Mouse (Mus musculus) CH12.LX (cell line): ENCODE measurements around the gene Sipa1l2. TPM values are rescaled to one million over a fixed set of nuclear protein-coding genes. Genes with fewer than 3 reads are reported as not detected.

Experiments
- DNase-seq: peaks from one replicate; pipeline ENCODE4 v3.0.0-alpha.2; 2013; ENCODE audit errors: extremely low read depth
- H3K27ac ChIP-seq: 2 replicates; pipeline ENCODE4 v1.5.1; 2012; ENCODE audit warnings: low read depth, mild to moderate bottlenecking, control low read depth, moderate library complexity; ENCODE audit not compliant: insufficient read depth
- H3K27me3 ChIP-seq: replicated peaks from 2 replicates; pipeline ENCODE3; 2012; ENCODE audit warnings: inconsistent platforms
- H3K36me3 ChIP-seq, 2 experiments: replicated peaks in 1 of 2; 2 replicates each; pipeline versions ENCODE3 to v1.6.1; 2012; ENCODE audit warnings: inconsistent platforms in 1 of 2, low read length in 1 of 2, mild to moderate bottlenecking in 1 of 2, mixed read lengths in 1 of 2, moderate library complexity in 1 of 2; ENCODE audit not compliant: control insufficient read depth in 1 of 2, insufficient read depth in 1 of 2
- H3K4me1 ChIP-seq, 2 experiments: 2 replicates each; pipeline ENCODE4 v1.6.1; 2012; ENCODE audit warnings: inconsistent platforms in 1 of 2, moderate library complexity in 1 of 2; ENCODE audit not compliant: insufficient read depth in 2 of 2, control insufficient read depth in 1 of 2
- H3K4me2 ChIP-seq: 2 replicates; pipeline ENCODE4 v1.6.1; 2012; ENCODE audit warnings: low read depth, mild to moderate bottlenecking, control low read depth; ENCODE audit not compliant: poor library complexity, insufficient read depth, severe bottlenecking
- H3K4me3 ChIP-seq, 3 experiments: fragments of 150-350 bp in 1 of 3; sonication (generic) in 1 of 3; replicated peaks in 1 of 3; 2 replicates each; pipeline versions ENCODE3 to v1.5.1; 2011 to 2012; ENCODE audit warnings: low read depth in 2 of 3, low read length in 2 of 3, mild to moderate bottlenecking in 2 of 3, moderate library complexity in 2 of 3, control low read depth in 1 of 3, improper control_type of control experiment in 1 of 3, inconsistent platforms in 1 of 3, mixed read lengths in 1 of 3; ENCODE audit not compliant: poor library complexity in 1 of 3
- H3K79me2 ChIP-seq: replicated peaks from 2 replicates; pipeline ENCODE4 v1.6.1; 2012; ENCODE audit warnings: mild to moderate bottlenecking, moderate library complexity; ENCODE audit not compliant: control insufficient read depth, poor library complexity, insufficient read depth, severe bottlenecking; ENCODE audit errors: extremely low read depth
- H3K9ac ChIP-seq: 2 replicates; pipeline ENCODE4 v1.6.1; 2012; ENCODE audit warnings: low read depth, mild to moderate bottlenecking, control low read depth, moderate library complexity; ENCODE audit not compliant: insufficient read depth
- H3K9me3 ChIP-seq: replicated peaks from 2 replicates; pipeline ENCODE3; 2012; ENCODE audit warnings: low read length, inconsistent platforms, mixed read lengths
- BHLHE40 ChIP-seq: IDR thresholded peaks from 2 replicates; pipeline ENCODE4 v1.6.1; 2011; ENCODE audit warnings: mild to moderate bottlenecking, low read depth, low read length, improper control_type of control experiment
- CHD1 ChIP-seq: IDR thresholded peaks from 2 replicates; pipeline ENCODE4 v1.6.1; 2012; ENCODE audit warnings: low read depth, low read length, improper control_type of control experiment, inconsistent platforms
- CHD2 ChIP-seq: IDR thresholded peaks from 2 replicates; pipeline ENCODE4 v1.6.1; 2011; ENCODE audit warnings: low read length, improper control_type of control experiment
- CTCF ChIP-seq, 2 experiments: IDR thresholded peaks in 1 of 2; conservative IDR thresholded peaks in 1 of 2; 2 replicates each; pipeline ENCODE4 v1.5.1; 2011 to 2012; ENCODE audit warnings: low read depth in 2 of 2, low read length in 2 of 2, improper control_type of control experiment in 1 of 2, inconsistent platforms in 1 of 2, mild to moderate bottlenecking in 1 of 2, moderate library complexity in 1 of 2
- E2F4 ChIP-seq: IDR thresholded peaks from 2 replicates; pipeline ENCODE4 v1.6.1; 2011; ENCODE audit warnings: low read depth, low read length, improper control_type of control experiment; ENCODE audit not compliant: insufficient replicate concordance
- EP300 ChIP-seq: IDR thresholded peaks from 2 replicates; pipeline ENCODE4 v1.6.1; 2011; ENCODE audit warnings: low read length, improper control_type of control experiment
- ETS1 ChIP-seq: conservative IDR thresholded peaks from 2 replicates; pipeline ENCODE4 v1.6.1; 2012; ENCODE audit warnings: low read depth, mild to moderate bottlenecking, inconsistent platforms, low read length, improper control_type of control experiment, moderate library complexity
- GABPA ChIP-seq: IDR thresholded peaks from 2 replicates; pipeline ENCODE4 v1.6.1; 2012; ENCODE audit warnings: low read depth, low read length, improper control_type of control experiment, inconsistent platforms; ENCODE audit not compliant: insufficient replicate concordance
- HCFC1 ChIP-seq: IDR thresholded peaks from 2 replicates; pipeline ENCODE4 v1.6.1; 2012; ENCODE audit warnings: low read depth, mild to moderate bottlenecking, inconsistent platforms, low read length, improper control_type of control experiment
- IRF4 ChIP-seq: IDR thresholded peaks from 2 replicates; pipeline ENCODE4 v1.6.1; 2014; ENCODE audit warnings: low read depth, mild to moderate bottlenecking, inconsistent platforms, low read length, improper control_type of control experiment
- JUND ChIP-seq: conservative IDR thresholded peaks from 2 replicates; pipeline ENCODE4 v1.6.1; 2011; ENCODE audit warnings: low read depth, low read length, improper control_type of control experiment
- KAT2A ChIP-seq: IDR thresholded peaks from 2 replicates; pipeline ENCODE4 v1.6.1; 2012; ENCODE audit warnings: low read length, improper control_type of control experiment, inconsistent platforms; ENCODE audit not compliant: insufficient replicate concordance
- MAX ChIP-seq: IDR thresholded peaks from 2 replicates; pipeline ENCODE4 v1.6.1; 2011; ENCODE audit warnings: low read length, improper control_type of control experiment
- MAZ ChIP-seq: IDR thresholded peaks from 2 replicates; pipeline ENCODE4 v1.6.1; 2012; ENCODE audit warnings: low read depth, mild to moderate bottlenecking, inconsistent platforms, low read length, improper control_type of control experiment, moderate library complexity
- MEF2A ChIP-seq: IDR thresholded peaks from 2 replicates; pipeline ENCODE4 v1.6.1; 2014; ENCODE audit warnings: low read depth, mild to moderate bottlenecking, inconsistent platforms, low read length, improper control_type of control experiment, borderline replicate concordance
- MXI1 ChIP-seq: IDR thresholded peaks from 2 replicates; pipeline ENCODE4 v1.6.1; 2011; ENCODE audit warnings: mild to moderate bottlenecking, low read depth, low read length, improper control_type of control experiment
- NELFE ChIP-seq: IDR thresholded peaks from 2 replicates; pipeline ENCODE4 v1.6.1; 2011; ENCODE audit warnings: low read depth, low read length, improper control_type of control experiment
- PAX5 ChIP-seq: IDR thresholded peaks from 2 replicates; pipeline ENCODE4 v1.6.1; 2012; ENCODE audit warnings: low read length, inconsistent platforms, mixed read lengths
- POLR2AphosphoS2 ChIP-seq: IDR thresholded peaks from 2 replicates; pipeline ENCODE4 v1.6.1; 2011; ENCODE audit warnings: low read depth, low read length, improper control_type of control experiment
- RAD21 ChIP-seq: IDR thresholded peaks from 2 replicates; pipeline ENCODE4 v1.6.1; 2011; ENCODE audit warnings: low read depth, mild to moderate bottlenecking, low read length, improper control_type of control experiment, moderate library complexity
- RCOR1 ChIP-seq: conservative IDR thresholded peaks from 2 replicates; pipeline ENCODE4 v1.6.1; 2012; ENCODE audit warnings: low read depth, mild to moderate bottlenecking, inconsistent platforms, low read length, improper control_type of control experiment
- SIN3A ChIP-seq: IDR thresholded peaks from 2 replicates; pipeline ENCODE4 v1.6.1; 2012; ENCODE audit warnings: low read length, improper control_type of control experiment, inconsistent platforms
- SMC3 ChIP-seq: IDR thresholded peaks from 2 replicates; pipeline ENCODE4 v1.6.1; 2011; ENCODE audit warnings: low read depth, low read length, improper control_type of control experiment
- TBP ChIP-seq: conservative IDR thresholded peaks from 2 replicates; pipeline ENCODE4 v1.6.1; 2011; ENCODE audit warnings: low read depth, low read length, improper control_type of control experiment
- TCF12 ChIP-seq: IDR thresholded peaks from 2 replicates; pipeline ENCODE4 v1.6.1; 2014; ENCODE audit warnings: low read depth, mild to moderate bottlenecking, inconsistent platforms, low read length, improper control_type of control experiment
- ZC3H11A ChIP-seq: IDR thresholded peaks from 2 replicates; pipeline ENCODE4 v1.6.1; 2012; ENCODE audit warnings: low read depth, mild to moderate bottlenecking, inconsistent platforms, low read length, improper control_type of control experiment
- ZKSCAN1 ChIP-seq: IDR thresholded peaks from 2 replicates; pipeline ENCODE4 v1.6.1; 2012; ENCODE audit warnings: low read depth, inconsistent platforms, low read length, improper control_type of control experiment, borderline replicate concordance
- ZMIZ1 ChIP-seq: IDR thresholded peaks from 2 replicates; pipeline ENCODE4 v1.6.1; 2012; ENCODE audit warnings: low read depth, mild to moderate bottlenecking, inconsistent platforms, low read length, improper control_type of control experiment
- ZNF384 ChIP-seq: IDR thresholded peaks from 2 replicates; pipeline ENCODE4 v1.6.1; 2012; ENCODE audit warnings: low read depth, low read length, improper control_type of control experiment, inconsistent platforms
- dilution Hi-C: fragments of 300-500 bp; cut with MboI; formaldehyde crosslinking; loops from 2 replicates; pipeline ENCODE4 v1.14.3; 2020; ENCODE audit warnings: low sequenced_read_pairs; ENCODE audit not compliant: extremely low pct_unique_long_range_greater_than_20kb, extremely low pct_ligation_motif_present
- in situ Hi-C: fragments of 300-500 bp; cut with MboI; formaldehyde crosslinking; loops from 3 replicates; pipeline ENCODE4 v1.14.3; 2019; ENCODE audit warnings: low sequenced_read_pairs, low pct_ligation_motif_present, low pct_unique_long_range_greater_than_20kb, mixed read lengths
- polyA plus RNA-seq: library from polyadenylated mRNA; unstranded; fragments of >175 nt; gene quantifications from 2 replicates; pipeline ENCODE4 v1.2.1, GENCODE M21; 2012; ENCODE audit warnings: low read depth; ENCODE audit not compliant: insufficient read length
- total RNA-seq, 2 experiments: library from RNA; depleted of rRNA; stranded (reverse); fragments of 300-350 nt in 1 of 2; fragments of >200 nt in 1 of 2; gene quantifications; 2 replicates each; pipeline ENCODE4 v1.2.3; 2012 to 2014

Gene Sipa1l2
- total and polyA plus RNA-seq, 3 experiments: 2.0 to 5.6 (median 2.7) TPM

DNA sequence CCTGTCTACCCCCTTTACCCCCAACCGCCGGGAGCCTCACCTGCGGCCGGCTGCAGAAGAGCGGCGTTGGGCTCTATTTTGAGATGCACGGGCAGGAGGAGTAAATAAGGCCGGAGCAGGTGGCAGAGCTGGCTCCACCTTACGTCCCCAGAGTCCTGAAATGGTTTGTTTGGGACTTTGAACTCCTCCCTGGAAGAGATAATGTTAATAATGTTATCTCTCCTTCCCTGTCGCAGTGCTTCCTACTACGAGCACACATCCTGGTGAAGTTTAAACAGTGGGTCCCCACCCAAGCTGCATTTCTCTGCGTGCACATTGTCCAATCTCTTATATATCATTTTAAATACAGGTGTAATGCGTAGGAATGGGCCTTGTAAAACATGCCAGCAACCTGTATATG lies 781 bp upstream of the Sipa1l2 start:
- TF ChIP-seq RAD21: no peak
- TF ChIP-seq ZKSCAN1: no peak
- no peak for TF ChIP-seq KAT2A
- TF ChIP-seq E2F4: no peak
- no peak for TF ChIP-seq CHD2
- no peak for TF ChIP-seq CHD1
- no peak for TF ChIP-seq JUND
- TF ChIP-seq EP300: no peak
- no peak for TF ChIP-seq ZNF384
- in situ Hi-C loops: loop anchor here (25.0 kb wide), 2 partner anchors 233 to 383 kb away; no protein-coding TSS in a partner anchor
- Histone ChIP-seq H3K27me3 (peaks cover 10% of the 10 kb centered on the region), H3K27ac (peak overlapping the region; percentile 3), H3K4me3 (peak overlapping the region in 2 of 3 experiments; percentile 53 to 58), H3K79me2 (peaks cover 6% of the 10 kb centered on the region; the same call in 1 of the 2 replicates), H3K9ac (peak overlapping the region; percentile 24; the same call in 1 of the 2 replicates), H3K4me1 (peaks cover 0 to 30% of the 10 kb centered on the region in 2 experiments; a peak in 3 of 4 replicates), H3K36me3 (no peaks in the 10 kb centered on the region), H3K9me3 (peaks cover 6% of the 10 kb centered on the region), H3K4me2 (peak overlapping the region; percentile 17)
- DNase-seq: no peak
- dilution Hi-C loops: no loop called here

DNA sequence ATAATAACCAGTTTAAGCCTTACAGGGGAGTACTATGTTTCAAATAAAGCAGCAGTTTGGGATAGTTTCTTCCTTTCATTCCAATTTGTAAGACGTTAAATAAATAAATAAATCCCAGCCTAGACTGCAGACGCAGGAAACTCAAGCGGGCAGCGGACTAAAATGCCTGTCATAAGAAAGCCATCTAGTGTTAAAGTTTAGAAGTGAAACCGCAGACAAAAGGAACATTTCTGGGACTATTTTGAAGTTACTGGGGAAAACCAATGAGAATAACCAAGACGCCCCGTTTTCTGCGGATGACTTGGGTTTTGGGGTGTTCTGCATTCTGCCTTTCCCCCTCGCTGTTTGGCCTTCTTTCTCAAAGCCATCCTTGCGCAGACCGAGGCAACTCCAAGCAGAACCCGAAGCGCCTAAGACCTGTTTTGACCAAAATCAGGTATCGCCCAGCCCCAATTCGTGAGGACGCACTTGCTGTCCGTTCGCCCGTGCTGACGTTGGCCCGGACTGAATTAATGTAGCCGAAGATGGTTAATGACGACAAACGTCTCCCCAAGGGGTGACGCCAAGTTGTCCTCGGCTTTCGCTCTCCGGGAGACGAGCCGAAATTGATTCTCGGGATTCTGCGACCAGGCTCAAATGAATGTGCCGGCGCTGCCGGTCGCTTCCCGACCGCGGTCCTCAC lies 616 bp downstream of the Sipa1l2 start:
- Histone ChIP-seq H3K27me3 (peaks cover 10% of the 10 kb centered on the region), H3K4me3 (peak overlapping the region; percentile 61 to 88 (median 68)), H3K4me2 (peak overlapping the region; percentile 92), H3K9ac (peak overlapping the region; percentile 78), H3K79me2 (peaks cover 6% of the 10 kb centered on the region; the same call in 1 of the 2 replicates), H3K27ac (peak overlapping the region; percentile 42), H3K36me3 (no peaks in the 10 kb centered on the region), H3K9me3 (peaks cover 6% of the 10 kb centered on the region), H3K4me1 (peaks cover 0 to 22% of the 10 kb centered on the region in 2 experiments; a peak in 3 of 4 replicates)
- in situ Hi-C loops (loop anchor here (10.0 to 25.0 kb wide), 3 partner anchors 232 to 494 kb away; no protein-coding TSS in a partner anchor), dilution Hi-C loops (no loop called here)
- DNase-seq: peak; percentile 52
- TF ChIP-seq GABPA (no peak), TCF12 (no peak), HCFC1 (no peak), MAX (no peak), ZC3H11A (peak; percentile 9; the same call in 1 of the 2 replicates), CHD2 (no peak), BHLHE40 (no peak), CHD1 (no peak), MEF2A (no peak), RAD21 (peak; percentile 66), PAX5 (no peak), ZNF384 (no peak), SIN3A (peak; percentile 70), IRF4 (peak; percentile 29; the same call in 1 of the 2 replicates), E2F4 (no peak), POLR2AphosphoS2 (no peak), TBP (no peak), ETS1 (no peak), RCOR1 (no peak), ZMIZ1 (no peak), EP300 (no peak), SMC3 (peak; percentile 75), ZKSCAN1 (no peak), JUND (no peak), MAZ (no peak), CTCF (conservative IDR thresholded peaks at IDR 0.05 in 1 of 2, IDR thresholded peaks at IDR 0.05 in 1 of 2; ENCODE audit: low read depth in 2 of 2, low read length in 2 of 2) (peak in 1 of 2 experiments; percentile 67; a peak in 2 of 4 replicates), KAT2A (no peak), MXI1 (peak; percentile 17; the same call in 1 of the 2 replicates), NELFE (no peak)
